In genomic region chr5:27632151-27632550, GRCm38 (mm10) we compare ENCODE assay signal across 27 mouse cellular contexts.
"Had no signal": no experiment of that assay in that cellular context is flagged by ENCODE, and none has a peak within 500 bp of the region (broad histone marks: within the 10 kb centered on the region; RNA-seq: fewer than 3 reads in every experiment).

No protein-coding gene starts in this region.

- H3K27ac ChIP-seq: limb, embryonic 10.5 days; limb, embryonic 12.5 days; limb, embryonic 13.5 days; limb, embryonic 15.5 days; liver, embryonic 12.5 days; liver, embryonic 13.5 days; liver, embryonic 14.5 days; liver, embryonic 15.5 days; lung, embryonic 15.5 days; macrophage; midbrain, embryonic 10.5 days; midbrain, embryonic 12.5 days; midbrain, embryonic 13.5 days; midbrain, embryonic 15.5 days had no signal

- H3K9me3 ChIP-seq: limb, embryonic 10.5 days; limb, embryonic 12.5 days; limb, embryonic 13.5 days; limb, embryonic 15.5 days; liver, embryonic 12.5 days; liver, embryonic 13.5 days; liver, embryonic 15.5 days; lung, embryonic 15.5 days; midbrain, embryonic 10.5 days; midbrain, embryonic 12.5 days; midbrain, embryonic 13.5 days; midbrain, embryonic 15.5 days had no signal

- H3K27me3 ChIP-seq: limb, embryonic 12.5 days; limb, embryonic 13.5 days; limb, embryonic 15.5 days; liver, embryonic 12.5 days; liver, embryonic 13.5 days; liver, embryonic 15.5 days; lung, embryonic 15.5 days; megakaryocyte, embryonic 14.5 days; midbrain, embryonic 12.5 days; midbrain, embryonic 13.5 days; midbrain, embryonic 15.5 days had no signal

- DNase-seq: left cerebral cortex, postnatal 4 days; liver; liver, embryonic 13.5 days; liver, postnatal 0 days; lung, adult 18-20 months; lung, adult 2 months; lung, embryonic 14.5 days; lung, postnatal 10 days; lung, postnatal 14 days; lung, postnatal 36 days; lung, postnatal 4 days; midbrain, embryonic 14.5 days had no signal

- H3K36me3 ChIP-seq: limb, embryonic 10.5 days; limb, embryonic 12.5 days; limb, embryonic 13.5 days; limb, embryonic 15.5 days; liver, embryonic 12.5 days; liver, embryonic 13.5 days; liver, embryonic 15.5 days; lung, embryonic 15.5 days; midbrain, embryonic 10.5 days had no signal

- H3K4me1 ChIP-seq: limb, embryonic 10.5 days; limb, embryonic 12.5 days; limb, embryonic 13.5 days; limb, embryonic 15.5 days; liver, embryonic 12.5 days; liver, embryonic 13.5 days; liver, embryonic 15.5 days; lung, embryonic 15.5 days; megakaryocyte, embryonic 14.5 days; midbrain, embryonic 10.5 days; midbrain, embryonic 12.5 days; midbrain, embryonic 13.5 days; midbrain, embryonic 15.5 days had no signal

- H3K4me3 ChIP-seq: limb, embryonic 10.5 days; limb, embryonic 12.5 days; limb, embryonic 13.5 days; limb, embryonic 15.5 days; liver, embryonic 12.5 days; liver, embryonic 13.5 days; liver, embryonic 15.5 days; lung, embryonic 15.5 days; megakaryocyte, embryonic 14.5 days; midbrain, embryonic 10.5 days; midbrain, embryonic 12.5 days; midbrain, embryonic 13.5 days; midbrain, embryonic 15.5 days; myocyte had no signal
